Mouse (Mus musculus) kidney, postnatal 25 days (tissue): ENCODE measurements around the gene Foxred1.
A peak's percentile ranks its signal among the peaks of the same experiment; 100 is the strongest.

ENCODE experiments used
- DNase-seq, 2 experiments: peaks; one replicate each; pipeline ENCODE4 v3.0.0; 2021; ENCODE audit warnings: mixed read lengths in 2 of 2

Gene Foxred1

DNA sequence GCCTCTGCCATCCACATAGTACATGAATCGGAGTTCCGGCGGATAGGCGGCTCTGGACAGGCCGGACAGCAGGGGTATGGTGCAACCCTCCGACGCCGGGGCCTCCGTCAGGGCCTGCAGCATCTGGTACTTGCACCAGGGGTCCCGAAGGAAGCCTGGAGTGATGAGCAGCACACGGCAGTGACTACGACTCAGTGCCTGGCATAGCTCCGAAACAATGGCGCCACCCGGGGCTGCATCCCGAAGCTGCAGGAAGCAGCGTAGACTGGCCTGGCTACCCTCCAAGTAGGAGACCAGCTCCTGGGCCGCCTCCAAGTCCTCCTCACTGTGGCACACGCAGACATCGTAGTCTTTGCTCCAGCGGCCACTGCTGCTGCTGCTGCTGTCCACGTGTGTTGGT lies 22.2 kb downstream of the Foxred1 start:
- DNase-seq: peak; percentile 50 to 54

- no peak for DNase-seq
Measured at GRCm38 (mm10) chr9:35187351-35187903, 23.4 kb downstream of the Foxred1 start.

DNA sequence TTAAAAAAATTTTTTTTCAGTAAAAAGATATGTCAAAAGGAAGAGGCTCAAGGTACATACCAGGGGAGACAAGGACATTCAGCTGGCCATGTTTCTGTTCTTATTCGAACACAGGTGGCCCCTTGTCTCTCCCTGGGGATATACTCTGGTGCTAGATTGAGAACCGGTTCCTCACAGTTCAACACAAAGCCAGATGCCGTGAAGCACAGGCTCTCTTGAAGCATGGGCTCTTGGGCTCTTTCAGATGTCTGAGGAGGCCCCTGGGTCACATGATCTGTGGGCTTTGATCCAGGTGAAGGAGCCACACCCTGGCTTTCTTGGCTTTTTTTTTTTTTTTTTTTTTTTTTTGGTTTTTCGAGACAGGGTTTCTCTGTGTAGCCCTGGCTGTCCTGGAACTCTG lies 24.4 kb downstream of the Foxred1 start:
- DNase-seq: no peak

DNA sequence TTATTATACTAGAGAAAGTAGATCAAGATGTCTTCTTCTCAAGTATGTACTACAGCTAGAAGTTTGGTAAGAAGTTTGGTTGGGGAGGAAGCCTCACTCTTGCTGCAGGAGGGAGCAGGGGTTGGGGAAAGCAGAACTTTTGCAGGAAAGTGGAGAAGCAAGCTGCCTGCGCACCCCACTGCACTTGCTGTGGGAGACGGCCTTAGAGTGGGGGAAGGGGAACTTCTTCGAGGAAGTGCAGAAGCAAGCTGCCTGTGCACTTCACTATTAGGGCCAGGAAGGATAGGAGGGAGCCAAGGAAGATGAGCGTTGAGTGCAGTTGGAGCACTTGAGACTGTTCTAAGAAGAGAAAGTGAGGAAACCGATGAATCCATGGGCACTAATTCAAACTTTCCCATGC lies 27.5 kb downstream of the Foxred1 start:
- DNase-seq: no peak

DNA sequence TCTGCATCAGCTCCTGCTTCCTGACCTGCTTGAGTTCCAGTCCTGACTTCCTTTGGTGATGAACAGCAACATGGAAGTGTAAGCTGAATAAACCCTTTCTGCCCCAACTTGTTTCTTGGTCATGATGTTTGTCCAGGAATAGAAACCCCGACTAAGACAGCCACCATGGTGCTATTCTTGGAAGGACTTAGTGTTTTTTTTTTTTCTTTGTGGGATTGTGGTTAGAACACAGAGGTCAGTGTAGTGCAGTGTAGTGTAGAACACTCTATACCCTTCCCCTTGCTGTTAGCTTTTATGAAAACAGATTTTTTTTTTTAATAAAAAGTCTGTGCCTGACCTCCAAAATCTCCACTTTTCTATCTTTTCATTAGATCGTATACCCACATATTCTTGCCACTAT lies 28.0 kb downstream of the Foxred1 start:
- DNase-seq: no peak

DNA sequence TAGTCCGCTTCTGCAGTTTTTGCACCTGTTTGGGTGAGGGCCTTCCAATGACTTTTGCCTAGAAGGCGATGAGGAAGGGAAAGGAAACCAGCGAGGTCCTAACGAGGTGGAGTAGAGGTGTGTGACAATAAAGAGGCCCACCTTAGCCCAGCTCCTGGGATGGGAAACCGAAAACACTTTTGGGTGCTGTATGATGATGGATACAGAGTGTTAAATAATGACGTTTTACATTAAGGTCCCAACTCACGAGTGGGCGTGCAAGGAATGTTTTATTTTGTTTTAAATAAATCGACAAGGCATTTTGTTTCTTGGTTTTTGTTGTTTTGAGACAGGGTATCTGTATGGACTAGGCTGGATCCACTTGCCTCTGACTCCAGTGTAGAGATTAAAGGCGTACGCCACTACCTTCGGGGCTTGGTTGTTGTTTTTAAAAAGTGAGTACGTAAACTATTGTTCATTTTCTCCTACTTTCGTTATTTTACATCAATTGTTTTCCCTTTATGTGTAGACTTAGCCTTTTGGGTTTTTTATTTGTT lies 34.7 kb downstream of the Foxred1 start:
- DNase-seq: no peak

GRCm38 (mm10) chr9:35175251-35176123 lies 35.4 kb downstream of the Foxred1 start, which contains the start of gene Dcps:
Gene Dcps, minus strand, starts transcription at chr9:35176061.
- DNase-seq: peak; percentile 95 to 97

- DNase-seq: no peak
Measured at GRCm38 (mm10) chr9:35173331-35173730, 37.5 kb downstream of the Foxred1 start.

DNA sequence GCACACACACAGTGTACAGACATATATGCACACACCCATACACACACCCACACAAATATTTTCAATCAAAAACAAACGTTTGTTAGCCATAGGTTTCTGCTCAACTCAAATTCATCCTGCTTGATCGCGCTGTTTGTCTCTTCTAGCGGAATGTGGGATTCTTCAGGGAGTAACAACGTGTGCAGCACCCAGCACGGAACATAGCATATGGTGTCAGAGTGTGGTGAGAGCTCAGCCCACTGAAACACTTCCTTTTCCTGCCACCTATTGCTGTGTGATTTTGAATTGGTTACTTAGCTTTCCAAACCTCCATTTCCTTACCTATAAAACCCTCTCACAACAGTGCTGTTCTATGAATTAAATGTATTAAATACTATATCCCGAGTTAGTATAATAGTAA lies 40.8 kb downstream of the Foxred1 start:
- no peak for DNase-seq

DNA sequence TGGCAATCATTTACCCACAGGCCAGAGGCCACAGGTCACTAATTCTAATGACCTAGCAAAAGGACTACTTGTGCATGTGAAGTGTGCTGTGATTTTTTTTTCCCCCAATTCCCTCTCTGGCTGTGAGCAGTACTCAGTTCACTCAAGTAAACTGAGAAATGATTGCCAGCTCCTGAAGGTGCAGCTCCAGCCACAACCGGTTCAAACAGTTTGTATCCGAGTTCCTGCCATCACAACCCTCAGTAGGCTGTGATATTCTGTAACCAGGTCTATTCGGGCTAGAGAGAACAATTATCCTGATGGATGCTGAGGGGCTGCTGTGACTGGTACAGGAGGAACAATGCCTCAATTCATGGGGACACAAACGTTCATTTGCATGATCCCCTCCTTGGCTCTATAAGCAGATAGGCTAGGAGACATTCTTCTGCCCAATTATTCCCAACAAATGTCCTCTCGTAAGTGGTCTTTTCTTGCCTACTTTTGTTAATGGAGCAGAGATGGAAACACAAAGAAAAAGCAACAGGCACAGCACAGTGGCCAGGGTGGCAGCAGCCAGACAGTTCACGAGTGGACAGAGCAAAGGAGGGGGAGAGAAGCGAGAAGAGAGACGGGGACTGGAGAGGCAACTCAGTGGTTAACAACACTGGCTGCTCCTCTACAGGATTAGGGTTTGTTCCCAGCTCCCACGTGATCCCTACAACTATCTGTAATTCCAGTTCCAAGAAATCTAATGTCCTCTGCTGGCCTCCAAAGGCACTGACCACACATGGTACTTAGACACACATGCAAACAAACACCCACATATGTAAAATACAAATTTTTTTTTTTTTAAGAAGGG lies 43.8 kb downstream of the Foxred1 start:
- DNase-seq: peak; percentile 70 to 82

- peak; percentile 35 to 57 for DNase-seq
Measured at GRCm38 (mm10) chr9:35166144-35166797, 44.6 kb downstream of the Foxred1 start.

DNA sequence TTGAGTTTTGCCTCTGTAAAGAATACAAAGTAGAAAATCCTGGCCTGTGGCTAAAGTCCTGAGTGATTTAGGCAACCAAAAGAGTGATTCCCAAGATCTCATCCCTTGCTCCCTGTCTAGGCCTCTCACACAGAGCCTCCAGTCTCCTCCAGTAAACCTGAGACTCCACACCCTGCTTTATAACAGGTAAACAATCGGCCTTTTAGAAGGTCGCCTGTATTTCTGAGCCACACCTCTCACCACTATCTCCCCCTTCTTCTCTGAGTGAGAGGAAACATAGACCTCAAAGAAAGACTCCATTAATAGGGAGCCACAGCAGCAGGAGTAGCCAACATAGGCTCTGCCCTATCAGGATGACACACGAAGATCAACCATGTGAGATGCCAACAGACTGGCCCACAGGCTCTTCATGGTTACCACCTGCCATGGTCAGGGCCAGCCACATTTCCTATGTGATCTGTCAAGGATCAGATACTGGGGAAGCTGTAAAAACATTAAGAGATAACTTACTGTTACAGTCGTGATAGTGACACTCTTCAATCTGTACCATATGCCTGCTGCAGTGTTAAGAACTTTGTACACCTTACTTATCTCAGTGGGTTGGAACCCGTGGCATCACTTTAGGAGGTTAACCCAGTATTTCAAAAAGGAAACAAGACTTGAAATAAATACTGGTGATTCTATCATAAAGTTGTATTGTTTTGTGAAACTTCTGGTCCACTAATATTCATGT lies 46.5 kb downstream of the Foxred1 start:
- DNase-seq: no peak

- DNase-seq: peak; percentile 26 to 62
Measured at GRCm38 (mm10) chr9:35163011-35163690, 47.7 kb downstream of the Foxred1 start.

DNA sequence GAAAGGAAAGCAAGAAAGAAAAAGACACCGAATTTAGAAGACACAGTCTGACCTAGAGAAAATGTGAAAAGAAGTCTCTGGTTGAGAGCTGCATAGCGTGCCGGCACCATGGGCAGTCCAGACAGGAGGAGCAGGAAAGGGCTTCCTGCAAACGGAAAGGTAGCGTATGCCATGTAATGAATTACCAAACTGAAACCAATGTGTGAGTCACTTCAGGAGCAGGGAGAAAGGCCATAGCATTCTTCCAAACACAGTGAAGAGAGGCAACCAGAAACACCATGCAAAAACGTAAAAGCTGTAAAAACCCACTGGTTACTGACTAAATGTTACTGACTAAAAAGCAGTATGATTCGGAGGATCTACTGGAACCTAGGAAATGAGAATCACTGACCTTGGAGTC lies 49.1 kb downstream of the Foxred1 start:
- no peak for DNase-seq

GRCm38 (mm10) chr9:35160662-35161061 lies 50.2 kb downstream of the Foxred1 start:
- DNase-seq: no peak

DNA sequence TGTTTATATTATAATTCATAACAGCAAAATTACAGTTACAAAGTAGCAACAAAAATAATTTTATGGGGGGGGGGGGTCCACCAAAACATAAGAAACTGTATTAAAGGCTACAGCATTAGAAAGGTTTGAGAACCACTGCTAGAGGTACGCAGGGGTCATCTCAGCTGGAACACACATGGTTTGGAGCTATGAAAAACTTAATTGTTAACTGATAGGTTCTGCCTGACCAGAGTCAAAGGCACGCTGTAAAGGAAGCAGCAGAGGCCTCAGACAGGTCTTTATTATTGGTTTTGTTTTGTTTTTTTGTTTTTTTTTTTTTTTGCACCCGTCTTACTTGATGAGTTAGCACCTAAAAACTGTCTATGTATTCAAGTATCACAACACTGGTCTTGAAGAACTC lies 52.4 kb downstream of the Foxred1 start:
- DNase-seq: peak in 1 of 2 experiments; percentile 13

- no peak for DNase-seq
Measured at GRCm38 (mm10) chr9:35156862-35157261, 54.0 kb downstream of the Foxred1 start.

GRCm38 (mm10) chr9:35156002-35156710 lies 54.7 kb downstream of the Foxred1 start:
- no peak for DNase-seq
